Mouse (Mus musculus): ENCODE data around the gene Degs1. TPM values are rescaled to one million over a fixed set of nuclear protein-coding genes. Genes with fewer than 3 reads are reported as not detected.
"Not testable (repeated sequence)": the region's sequence is repeated elsewhere in the genome, so short reads cannot be mapped to it uniquely, and the experiment has no call there.

Gene Degs1
- polyA plus RNA-seq, 1 experiment from 2014 or later, result 72.1 TPM

GRCm38 (mm10) chr1:182302916-182303315 lies 20.3 kb upstream of the Degs1 start:
- H3K4me2 ChIP-seq (ENCODE audit: low read length), result no peak overlapping the region
- DNase-seq (ENCODE audit: low spot score) (no peak), ATAC-seq (no peak)
- H3K4me1 ChIP-seq (ENCODE audit: control insufficient read depth, insufficient read depth, low read length), result no peaks in the 10 kb centered on the region
- WGBS, result 92% methylated on average over 5 of the region's 5 CpGs
- H3K4me3 ChIP-seq (ENCODE audit: low read depth, low read length), result no peak overlapping the region
- no peak overlapping the region for H3K27ac ChIP-seq (ENCODE audit: low read depth, low read length)
- H3K9ac ChIP-seq (ENCODE audit: low read length), result no peak overlapping the region
- no peaks in the 10 kb centered on the region for H3K36me3 ChIP-seq (ENCODE audit: control insufficient read depth, insufficient read depth, low read length)
- H3K27me3 ChIP-seq (replicated peaks; ENCODE audit: control insufficient read depth, insufficient read depth, low read length), result no peaks in the 10 kb centered on the region
- no peaks in the 10 kb centered on the region for H3K9me3 ChIP-seq (replicated peaks; ENCODE audit: control insufficient read depth, low read length)

- Histone ChIP-seq H3K36me3 (ENCODE audit: control insufficient read depth, insufficient read depth, low read length) (no peaks in the 10 kb centered on the region), H3K4me3 (ENCODE audit: low read depth, low read length) (no peak overlapping the region), H3K4me1 (ENCODE audit: control insufficient read depth, insufficient read depth, low read length) (no peaks in the 10 kb centered on the region), H3K4me2 (ENCODE audit: low read length) (no peak overlapping the region), H3K9ac (ENCODE audit: low read length) (no peak overlapping the region), H3K27me3 (replicated peaks; ENCODE audit: control insufficient read depth, insufficient read depth, low read length) (no peaks in the 10 kb centered on the region), H3K27ac (ENCODE audit: low read depth, low read length) (no peak overlapping the region), H3K9me3 (replicated peaks; ENCODE audit: control insufficient read depth, low read length) (no peaks in the 10 kb centered on the region)
- WGBS, result 85% methylated on average over 6 of the region's 6 CpGs
- ATAC-seq, result no peak
- no peak for DNase-seq (ENCODE audit: low spot score)
Measured at GRCm38 (mm10) chr1:182302176-182302870, 19.7 kb upstream of the Degs1 start.

- H3K9me3 ChIP-seq (replicated peaks; ENCODE audit: control insufficient read depth, low read length), result no peaks in the 10 kb centered on the region
- no peak overlapping the region for H3K4me2 ChIP-seq (ENCODE audit: low read length)
- no peak for ATAC-seq
- H3K4me1 ChIP-seq (ENCODE audit: control insufficient read depth, insufficient read depth, low read length), result no peaks in the 10 kb centered on the region
- H3K9ac ChIP-seq (ENCODE audit: low read length), result no peak overlapping the region
- no peaks in the 10 kb centered on the region for H3K27me3 ChIP-seq (replicated peaks; ENCODE audit: control insufficient read depth, insufficient read depth, low read length)
- no peak for DNase-seq (ENCODE audit: low spot score)
- H3K4me3 ChIP-seq (ENCODE audit: low read depth, low read length), result no peak overlapping the region
- no peaks in the 10 kb centered on the region for H3K36me3 ChIP-seq (ENCODE audit: control insufficient read depth, insufficient read depth, low read length)
- 91% methylated on average over 5 of the region's 5 CpGs for WGBS
- H3K27ac ChIP-seq (ENCODE audit: low read depth, low read length), result no peak overlapping the region
Measured at GRCm38 (mm10) chr1:182297821-182298220, 15.2 kb upstream of the Degs1 start.

- Histone ChIP-seq H3K27ac (ENCODE audit: low read depth, low read length) (no peak overlapping the region), H3K36me3 (ENCODE audit: control insufficient read depth, insufficient read depth, low read length) (no peaks in the 10 kb centered on the region), H3K4me3 (ENCODE audit: low read depth, low read length) (no peak overlapping the region), H3K9ac (ENCODE audit: low read length) (no peak overlapping the region), H3K4me2 (ENCODE audit: low read length) (no peak overlapping the region), H3K4me1 (ENCODE audit: control insufficient read depth, insufficient read depth, low read length) (no peaks in the 10 kb centered on the region), H3K9me3 (replicated peaks; ENCODE audit: control insufficient read depth, low read length) (no peaks in the 10 kb centered on the region), H3K27me3 (replicated peaks; ENCODE audit: control insufficient read depth, insufficient read depth, low read length) (no peaks in the 10 kb centered on the region)
- ATAC-seq (no peak), DNase-seq (ENCODE audit: low spot score) (no peak)
- WGBS, result 20% methylated on average over 3 of the region's 3 CpGs
Measured at GRCm38 (mm10) chr1:182297246-182297645, 14.6 kb upstream of the Degs1 start.

GRCm38 (mm10) chr1:182296816-182297215 lies 14.2 kb upstream of the Degs1 start:
- Histone ChIP-seq H3K27me3 (replicated peaks; ENCODE audit: control insufficient read depth, insufficient read depth, low read length) (no peaks in the 10 kb centered on the region), H3K4me1 (ENCODE audit: control insufficient read depth, insufficient read depth, low read length) (no peaks in the 10 kb centered on the region), H3K9ac (ENCODE audit: low read length) (no peak overlapping the region), H3K27ac (ENCODE audit: low read depth, low read length) (no peak overlapping the region), H3K4me2 (ENCODE audit: low read length) (no peak overlapping the region), H3K4me3 (ENCODE audit: low read depth, low read length) (no peak overlapping the region), H3K36me3 (ENCODE audit: control insufficient read depth, insufficient read depth, low read length) (no peaks in the 10 kb centered on the region), H3K9me3 (replicated peaks; ENCODE audit: control insufficient read depth, low read length) (no peaks in the 10 kb centered on the region)
- 55% methylated on average over 6 of the region's 6 CpGs for whole genome bisulfite sequencing
- no peak for ATAC-seq
- no peak for DNase-seq (ENCODE audit: low spot score)

GRCm38 (mm10) chr1:182296141-182296540 lies 13.5 kb upstream of the Degs1 start:
- no peak for DNase-seq (ENCODE audit: low spot score)
- Histone ChIP-seq H3K4me3 (ENCODE audit: low read depth, low read length) (no peak overlapping the region), H3K4me1 (ENCODE audit: control insufficient read depth, insufficient read depth, low read length) (no peaks in the 10 kb centered on the region), H3K9me3 (replicated peaks; ENCODE audit: control insufficient read depth, low read length) (no peaks in the 10 kb centered on the region), H3K36me3 (ENCODE audit: control insufficient read depth, insufficient read depth, low read length) (no peaks in the 10 kb centered on the region), H3K4me2 (ENCODE audit: low read length) (no peak overlapping the region), H3K27me3 (replicated peaks; ENCODE audit: control insufficient read depth, insufficient read depth, low read length) (no peaks in the 10 kb centered on the region), H3K27ac (ENCODE audit: low read depth, low read length) (no peak overlapping the region), H3K9ac (ENCODE audit: low read length) (no peak overlapping the region)
- WGBS, result 91% methylated on average over 6 of the region's 6 CpGs
- ATAC-seq, result no peak

- H3K27me3 ChIP-seq (replicated peaks; ENCODE audit: control insufficient read depth, insufficient read depth, low read length), result no peaks in the 10 kb centered on the region
- DNase-seq (ENCODE audit: low spot score), result no peak
- no peak overlapping the region for H3K9ac ChIP-seq (ENCODE audit: low read length)
- no peak for ATAC-seq
- no peaks in the 10 kb centered on the region for H3K4me1 ChIP-seq (ENCODE audit: control insufficient read depth, insufficient read depth, low read length)
- no peaks in the 10 kb centered on the region for H3K9me3 ChIP-seq (replicated peaks; ENCODE audit: control insufficient read depth, low read length)
- H3K4me3 ChIP-seq (ENCODE audit: low read depth, low read length), result no peak overlapping the region
- H3K36me3 ChIP-seq (ENCODE audit: control insufficient read depth, insufficient read depth, low read length), result no peaks in the 10 kb centered on the region
- no peak overlapping the region for H3K4me2 ChIP-seq (ENCODE audit: low read length)
- WGBS, result 87% methylated on average over 4 of the region's 4 CpGs
- no peak overlapping the region for H3K27ac ChIP-seq (ENCODE audit: low read depth, low read length)
Measured at GRCm38 (mm10) chr1:182292291-182292690, 9.7 kb upstream of the Degs1 start.

- H3K4me2 ChIP-seq (ENCODE audit: low read length); DNase-seq (ENCODE audit: low spot score); H3K4me3 ChIP-seq (ENCODE audit: low read depth, low read length); H3K27me3 ChIP-seq (replicated peaks; ENCODE audit: control insufficient read depth, insufficient read depth, low read length); H3K9ac ChIP-seq (ENCODE audit: low read length); H3K9me3 ChIP-seq (replicated peaks; ENCODE audit: control insufficient read depth, low read length); H3K4me1 ChIP-seq (ENCODE audit: control insufficient read depth, insufficient read depth, low read length); ATAC-seq; H3K27ac ChIP-seq (ENCODE audit: low read depth, low read length); H3K36me3 ChIP-seq (ENCODE audit: control insufficient read depth, insufficient read depth, low read length): not testable (repeated sequence)
- WGBS, result 84% methylated on average over 3 of the region's 3 CpGs
Measured at GRCm38 (mm10) chr1:182290741-182291140, 8.1 kb upstream of the Degs1 start.

GRCm38 (mm10) chr1:182289781-182290180 lies 7.2 kb upstream of the Degs1 start:
- no peak overlapping the region for H3K9ac ChIP-seq (ENCODE audit: low read length)
- no peak overlapping the region for H3K4me3 ChIP-seq (ENCODE audit: low read depth, low read length)
- no peak overlapping the region for H3K4me2 ChIP-seq (ENCODE audit: low read length)
- WGBS, result 75% methylated on average over 2 of the region's 2 CpGs
- H3K27ac ChIP-seq (ENCODE audit: low read depth, low read length), result no peak overlapping the region
- no peaks in the 10 kb centered on the region for H3K27me3 ChIP-seq (replicated peaks; ENCODE audit: control insufficient read depth, insufficient read depth, low read length)
- DNase-seq (ENCODE audit: low spot score) (no peak), ATAC-seq (no peak)
- H3K4me1 ChIP-seq (ENCODE audit: control insufficient read depth, insufficient read depth, low read length), result no peaks in the 10 kb centered on the region
- H3K36me3 ChIP-seq (ENCODE audit: control insufficient read depth, insufficient read depth, low read length), result no peaks in the 10 kb centered on the region
- H3K9me3 ChIP-seq (replicated peaks; ENCODE audit: control insufficient read depth, low read length), result no peaks in the 10 kb centered on the region

Measured in forebrain, embryonic 14.5 days (tissue).